Mouse (Mus musculus) heart, adult 2 months (tissue): ENCODE data around the gene Mbd3. TPM values are rescaled to one million over a fixed set of nuclear protein-coding genes. Genes with fewer than 3 reads are reported as not detected.

Source experiments
- DNase-seq, 2 experiments: peaks; one replicate each; pipeline ENCODE4 v3.0.0; 2021
- H3K27ac ChIP-seq: fragments of 200-600 bp; 2 replicates; pipeline ENCODE4 v1.8.1; 2022
- H3K27me3 ChIP-seq: fragments of 200-500 bp; 2 replicates; pipeline ENCODE4 v1.6.1; 2012; ENCODE audit warnings: mild to moderate bottlenecking, low read length, inconsistent platforms, mixed read lengths; ENCODE audit not compliant: control insufficient read depth, insufficient read depth
- H3K36me3 ChIP-seq: fragments of 200-500 bp; 2 replicates; pipeline ENCODE4 v1.6.1; 2012; ENCODE audit warnings: low read length, inconsistent platforms; ENCODE audit not compliant: control insufficient read depth, insufficient read depth
- H3K4me1 ChIP-seq: fragments of 200-500 bp; 2 replicates; pipeline ENCODE4 v1.6.1; 2011; ENCODE audit warnings: low read length; ENCODE audit not compliant: control insufficient read depth, insufficient read depth
- H3K4me3 ChIP-seq: fragments of 200-600 bp; 2 replicates; pipeline ENCODE4 v1.8.1; 2022
- H3K79me2 ChIP-seq: fragments of 200-500 bp; replicated peaks from 2 replicates; pipeline ENCODE4 v1.6.1; 2012; ENCODE audit warnings: mild to moderate bottlenecking, inconsistent platforms, low read length, moderate library complexity, mixed read lengths; ENCODE audit not compliant: control insufficient read depth, insufficient read depth
- H3K9ac ChIP-seq: fragments of 200-500 bp; 2 replicates; pipeline ENCODE4 v1.6.1; 2012; ENCODE audit warnings: low read depth, mild to moderate bottlenecking, control low read depth, inconsistent platforms, low read length, mixed read lengths
- CTCF ChIP-seq: fragments of 200-600 bp; IDR thresholded peaks from 2 replicates; pipeline ENCODE4 v1.8.1; 2022; ENCODE audit warnings: antibody characterized with exemption, mild to moderate bottlenecking, moderate library complexity
- EP300 ChIP-seq: fragments of 200-500 bp; IDR thresholded peaks from 2 replicates; pipeline ENCODE4 v1.6.1; 2011; ENCODE audit warnings: low read depth, low read length, control low read depth; ENCODE audit not compliant: insufficient read depth
- POLR2A ChIP-seq: fragments of 200-500 bp; IDR thresholded peaks from 2 replicates; pipeline ENCODE4 v1.6.1; 2011; ENCODE audit warnings: mild to moderate bottlenecking, low read depth, low read length, control low read depth; ENCODE audit not compliant: insufficient read depth
- WGBS: fragments of 180-500 bp; shearing (Covaris S2); methylation state at CpG from one replicate; pipeline ENCODE4 v1.1.7; 2018; 5-methylcytosine and 5-hydroxymethylcytosine counted together
- intact Hi-C: fragments of 180-260 bp; cut with DNase I; formaldehyde crosslinking; loops from one replicate; pipeline ENCODE4 v1.15.1; 2025
- polyA plus RNA-seq: library from polyadenylated mRNA; depleted of rRNA; stranded (reverse); fragments of >200 nt; gene quantifications from 2 replicates; pipeline ENCODE4 v1.2.3, GENCODE M21; 2012
- total RNA-seq, 2 experiments: library from RNA; stranded (reverse); gene quantifications; 2 replicates each; pipeline ENCODE4 v1.2.3; 2021

Gene Mbd3
- total and polyA plus RNA-seq, 3 experiments = 86.5 to 95.2 (median 95.1) TPM

GRCm38 (mm10) chr10:80421651-80422472 is 22.5 kb upstream of the Mbd3 start:
- Histone ChIP-seq H3K27ac (no peak overlapping the region), H3K27me3 (no peaks in the 10 kb centered on the region), H3K9ac (no peak overlapping the region), H3K4me3 (no peak overlapping the region), H3K79me2 (no peaks in the 10 kb centered on the region), H3K4me1 (no peaks in the 10 kb centered on the region), H3K36me3 (no peaks in the 10 kb centered on the region)
- DNase-seq = no peak
- no peak for TF ChIP-seq EP300
- no peak for TF ChIP-seq POLR2A
- TF ChIP-seq CTCF = no peak
- 87% methylated on average over 9 of the region's 9 CpGs for WGBS
- intact Hi-C loops = no loop called here

- no peak for DNase-seq
- no peaks in the 10 kb centered on the region for H3K4me1 ChIP-seq
- H3K27ac ChIP-seq = no peak overlapping the region
- H3K36me3 ChIP-seq = no peaks in the 10 kb centered on the region
- no peaks in the 10 kb centered on the region for H3K27me3 ChIP-seq
- WGBS = 92% methylated on average over 8 of the region's 8 CpGs
- no peak overlapping the region for H3K9ac ChIP-seq
- no peaks in the 10 kb centered on the region for H3K79me2 ChIP-seq
- H3K4me3 ChIP-seq = no peak overlapping the region
- TF ChIP-seq CTCF = no peak
- TF ChIP-seq EP300 = no peak
- TF ChIP-seq POLR2A = no peak
- intact Hi-C loops = no loop called here
Measured at GRCm38 (mm10) chr10:80421208-80421607, 21.9 kb upstream of the Mbd3 start.

- Histone ChIP-seq H3K4me3 (no peak overlapping the region), H3K36me3 (no peaks in the 10 kb centered on the region), H3K4me1 (no peaks in the 10 kb centered on the region), H3K79me2 (no peaks in the 10 kb centered on the region), H3K9ac (no peak overlapping the region), H3K27me3 (no peaks in the 10 kb centered on the region), H3K27ac (no peak overlapping the region)
- 92% methylated on average over 10 of the region's 10 CpGs for WGBS
- intact Hi-C loops = no loop called here
- DNase-seq = no peak
- TF ChIP-seq EP300 = no peak
- no peak for TF ChIP-seq POLR2A
- no peak for TF ChIP-seq CTCF
Measured at GRCm38 (mm10) chr10:80420729-80421128, 21.4 kb upstream of the Mbd3 start.

GRCm38 (mm10) chr10:80419419-80419818 is 20.1 kb upstream of the Mbd3 start:
- no peak for TF ChIP-seq EP300
- no peak for TF ChIP-seq POLR2A
- TF ChIP-seq CTCF = no peak
- WGBS = 66% methylated on average over 8 of the region's 8 CpGs
- H3K27me3 ChIP-seq = no peaks in the 10 kb centered on the region
- H3K27ac ChIP-seq = no peak overlapping the region
- no peaks in the 10 kb centered on the region for H3K36me3 ChIP-seq
- H3K4me3 ChIP-seq = no peak overlapping the region
- no peaks in the 10 kb centered on the region for H3K4me1 ChIP-seq
- intact Hi-C loops = no loop called here
- no peak overlapping the region for H3K9ac ChIP-seq
- peak in 1 of 2 experiments; percentile 8 for DNase-seq
- H3K79me2 ChIP-seq = no peaks in the 10 kb centered on the region

GRCm38 (mm10) chr10:80418311-80418710 is 19.0 kb upstream of the Mbd3 start:
- H3K4me3 ChIP-seq = no peak overlapping the region
- no peaks in the 10 kb centered on the region for H3K4me1 ChIP-seq
- 53% methylated on average over 3 of the region's 3 CpGs for WGBS
- no peaks in the 10 kb centered on the region for H3K79me2 ChIP-seq
- no peaks in the 10 kb centered on the region for H3K27me3 ChIP-seq
- intact Hi-C loops = no loop called here
- peak in 1 of 2 experiments; percentile 11 for DNase-seq
- no peaks in the 10 kb centered on the region for H3K36me3 ChIP-seq
- no peak overlapping the region for H3K9ac ChIP-seq
- H3K27ac ChIP-seq = no peak overlapping the region
- TF ChIP-seq POLR2A (no peak), CTCF (no peak), EP300 (no peak)

- Histone ChIP-seq H3K79me2 (no peaks in the 10 kb centered on the region), H3K27ac (no peak overlapping the region), H3K4me1 (no peaks in the 10 kb centered on the region), H3K36me3 (no peaks in the 10 kb centered on the region), H3K9ac (no peak overlapping the region), H3K27me3 (no peaks in the 10 kb centered on the region), H3K4me3 (no peak overlapping the region)
- no peak for DNase-seq
- 94% methylated on average over 1 of the region's 1 CpGs for WGBS
- TF ChIP-seq EP300 (no peak), CTCF (no peak)
- intact Hi-C loops = no loop called here
Measured at GRCm38 (mm10) chr10:80417841-80418240, 18.5 kb upstream of the Mbd3 start.
